Mouse (Mus musculus): ENCODE measurements around the gene Rpusd4. TPM values are rescaled to one million over a fixed set of nuclear protein-coding genes. Genes with fewer than 3 reads are reported as not detected.
A peak's percentile ranks its signal among the peaks of the same experiment; 100 is the strongest.

The Rpusd4 gene
- total RNA-seq, 2 experiments from 2014 or later: 6.7 to 7.4 TPM

DNA sequence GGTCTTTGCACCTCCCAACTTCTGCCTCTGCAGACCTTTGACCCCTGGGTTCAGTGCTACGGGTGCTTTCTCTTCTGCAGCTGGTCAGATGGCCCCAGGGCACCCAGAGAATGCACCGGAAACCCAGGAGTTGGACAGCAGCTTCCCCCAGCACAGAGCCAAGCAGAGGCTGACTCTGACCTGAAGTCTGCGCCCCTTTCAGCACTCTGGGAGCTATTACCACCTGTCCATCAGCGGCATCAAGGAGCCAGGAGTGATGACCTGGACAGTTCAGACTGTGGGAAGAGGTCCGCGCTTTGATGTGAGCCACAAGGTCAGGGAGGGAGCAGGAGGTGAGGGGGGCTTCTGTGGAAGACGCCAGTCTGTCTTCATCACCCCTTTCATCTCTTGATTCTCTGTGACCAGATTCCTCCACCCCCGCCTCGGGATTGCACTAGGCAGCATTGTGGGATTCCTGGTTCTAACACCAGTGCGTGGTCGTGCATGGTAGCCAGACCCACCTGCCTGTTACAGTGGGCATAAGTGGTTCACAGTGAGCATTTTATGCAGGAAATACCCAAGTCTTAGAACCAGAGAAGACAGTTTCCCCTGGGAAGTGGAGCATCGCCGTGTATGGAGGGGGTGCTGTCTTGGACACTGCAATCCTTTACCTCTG, 15.9 kb downstream of the Rpusd4 start:
- intact Hi-C loops (cut with DNase I): loop anchor here (1.0 to 2.0 kb wide), 2 partner anchors 241 to 255 kb away; no protein-coding TSS in a partner anchor
- no peak for DNase-seq

DNA sequence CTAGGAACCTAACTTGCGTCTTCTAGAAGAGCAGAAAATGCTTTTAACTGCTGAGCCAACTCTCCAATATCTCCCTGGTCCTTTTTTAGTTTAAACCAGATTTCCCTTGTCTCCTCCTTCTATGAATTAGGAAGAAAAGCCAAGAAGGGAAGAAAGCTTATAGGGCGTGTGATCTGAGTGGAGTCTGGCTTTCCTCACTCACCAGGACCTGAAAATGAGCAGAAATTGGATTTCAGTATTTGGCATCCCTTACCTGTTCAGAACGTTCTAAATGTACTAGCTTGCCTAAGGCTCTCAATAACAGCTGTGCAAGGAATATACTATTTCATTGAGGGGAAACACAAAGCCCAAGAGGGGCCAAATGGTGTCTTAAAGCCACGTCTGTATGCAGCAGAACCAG, 16.7 kb downstream of the Rpusd4 start:
- DNase-seq: no peak
- intact Hi-C loops (cut with DNase I): loop anchor here (2.0 kb wide), 1 partner anchor 254 kb away; no protein-coding TSS in a partner anchor

DNA sequence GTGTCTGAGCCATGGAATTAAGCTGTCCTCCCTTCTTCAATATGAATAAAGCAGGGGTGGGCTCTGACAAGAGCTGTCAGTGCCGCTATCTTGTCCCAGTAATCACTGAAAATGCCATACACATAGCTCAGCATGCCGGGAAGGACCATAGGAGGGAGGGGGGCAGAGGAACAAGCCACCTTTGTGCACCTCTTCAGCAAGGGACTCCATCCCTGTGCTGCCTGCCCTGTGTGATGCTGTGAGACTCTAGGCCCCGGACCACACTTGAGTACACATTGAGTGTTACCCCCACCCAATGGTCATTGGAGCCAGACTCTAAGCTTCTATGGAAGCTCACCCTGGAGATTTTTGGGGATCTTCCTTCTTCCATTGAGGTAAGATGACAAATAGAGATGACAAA, 18.7 kb downstream of the Rpusd4 start:
- intact Hi-C loops (cut with DNase I): no loop called here
- DNase-seq: no peak

DNA sequence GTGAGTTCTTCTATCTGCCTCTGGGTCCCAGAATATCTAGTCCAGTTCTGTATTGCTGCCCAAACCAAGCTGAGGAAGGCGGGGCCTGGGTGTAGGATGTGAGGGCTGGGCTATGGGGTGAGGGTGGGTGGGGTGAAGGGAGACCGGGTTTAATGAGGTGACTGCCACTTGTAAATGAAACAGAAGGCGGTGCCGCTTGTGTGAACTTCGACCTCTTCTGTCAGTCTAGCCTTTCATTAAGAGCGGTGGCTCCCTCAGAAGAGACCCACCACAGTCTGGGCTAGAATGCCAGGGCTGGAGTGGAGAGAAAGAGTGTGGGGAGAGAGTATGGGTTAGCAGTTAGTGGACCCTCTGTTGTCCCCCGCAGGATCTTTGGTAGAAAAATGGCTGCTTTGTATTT, 22.3 kb downstream of the Rpusd4 start:
- no peak for DNase-seq
- intact Hi-C loops (cut with DNase I): no loop called here

DNA sequence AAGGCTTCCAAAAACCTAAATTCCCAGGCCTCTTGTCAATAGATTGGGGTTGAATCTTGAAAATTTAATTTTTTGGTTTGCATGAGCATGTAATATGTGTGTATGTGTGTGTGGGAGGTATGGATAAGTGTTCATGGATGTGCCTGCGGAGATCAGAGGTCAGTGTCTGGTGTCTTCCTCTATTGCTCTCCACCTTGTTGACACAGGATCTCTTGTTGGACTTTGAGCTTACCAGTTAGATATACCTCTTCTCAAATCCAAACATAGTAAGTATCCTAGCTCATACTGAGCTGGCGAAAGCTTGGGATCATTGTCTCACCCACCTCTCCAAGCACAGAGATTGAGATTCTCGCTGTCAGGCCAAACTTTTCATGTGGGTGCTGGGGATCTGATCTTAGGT, 22.8 kb downstream of the Rpusd4 start:
- no peak for DNase-seq
- intact Hi-C loops (cut with DNase I): no loop called here

DNA sequence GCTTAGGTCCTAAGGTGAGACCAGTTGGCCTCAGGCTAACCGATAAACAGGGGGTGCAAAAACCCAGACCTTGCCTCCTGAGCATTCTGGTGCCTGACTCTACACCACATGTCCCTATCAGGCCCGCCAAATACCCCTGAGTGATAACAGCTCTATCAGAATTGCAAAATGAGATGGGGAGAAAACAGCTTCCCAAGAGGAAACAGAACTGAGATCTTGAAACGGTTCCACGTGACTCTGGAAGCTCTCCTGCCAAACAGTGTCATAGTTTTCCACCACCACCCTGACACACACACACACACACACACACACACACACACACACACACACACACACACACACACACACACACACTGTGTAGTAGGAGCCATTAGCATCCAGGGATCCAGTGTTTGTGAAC, 23.3 kb downstream of the Rpusd4 start:
- intact Hi-C loops (cut with DNase I): no loop called here
- no peak for DNase-seq

DNA sequence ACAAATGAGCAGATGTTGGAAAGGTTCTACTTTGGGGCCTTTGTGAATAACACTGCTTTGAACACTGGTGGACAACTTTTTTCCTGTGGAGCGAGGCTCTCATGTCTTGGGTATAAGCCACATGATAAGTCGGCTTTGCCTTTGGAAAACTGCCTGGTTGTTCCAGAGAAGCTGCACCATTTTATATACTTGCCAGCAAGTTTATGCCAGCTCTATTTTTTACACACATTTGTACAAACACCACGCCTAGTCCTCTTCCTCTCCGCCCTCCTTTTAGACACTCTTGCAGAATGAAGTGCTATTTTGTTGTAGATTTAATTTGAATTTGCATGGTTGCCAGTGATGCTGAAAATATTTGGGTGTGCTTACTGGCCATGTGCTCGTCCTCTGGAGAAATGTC, 25.8 kb downstream of the Rpusd4 start:
- intact Hi-C loops (cut with DNase I): no loop called here
- DNase-seq: no peak

DNA sequence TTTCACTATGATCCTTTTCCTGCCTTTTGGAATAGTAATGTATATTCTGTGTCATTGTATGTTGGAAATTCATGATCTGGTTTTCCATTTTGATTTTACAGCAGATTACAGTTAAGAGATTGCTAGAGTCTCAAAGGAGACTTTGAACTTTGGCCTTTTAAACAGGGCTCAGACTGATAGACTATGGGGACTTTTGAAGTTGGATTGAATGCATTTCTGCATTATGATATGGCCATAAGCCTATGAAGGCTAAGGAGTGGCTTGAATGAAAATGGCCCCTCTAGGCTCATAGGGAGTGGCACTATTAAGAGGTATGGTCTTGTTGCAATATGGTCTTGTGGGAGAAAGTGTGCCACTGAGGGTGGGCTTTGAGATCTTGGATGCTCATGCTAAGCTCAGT, 30.1 kb downstream of the Rpusd4 start:
- intact Hi-C loops (cut with DNase I): no loop called here
- no peak for DNase-seq

DNA sequence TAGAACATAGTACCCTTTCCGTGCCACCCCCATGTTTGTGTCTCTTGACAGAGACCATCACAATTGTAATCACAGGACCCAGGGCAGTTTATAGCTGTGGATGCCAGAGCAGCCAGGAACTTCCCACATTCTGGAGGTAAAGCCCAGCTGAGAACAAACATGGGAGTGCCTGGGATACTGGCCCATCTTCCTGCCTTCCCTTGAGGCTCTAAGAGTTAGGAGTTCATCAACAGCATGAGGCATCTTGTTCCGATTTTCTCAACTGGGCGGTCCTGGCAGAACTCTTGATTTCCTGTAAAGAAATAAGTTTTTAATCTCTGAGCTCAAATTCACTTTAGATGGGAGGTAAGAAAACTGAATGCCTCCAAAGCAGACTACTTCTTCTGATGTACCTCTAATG, 34.5 kb downstream of the Rpusd4 start:
- intact Hi-C loops (cut with DNase I): no loop called here
- peak in 1 of 2 experiments; percentile 33 for DNase-seq

DNA sequence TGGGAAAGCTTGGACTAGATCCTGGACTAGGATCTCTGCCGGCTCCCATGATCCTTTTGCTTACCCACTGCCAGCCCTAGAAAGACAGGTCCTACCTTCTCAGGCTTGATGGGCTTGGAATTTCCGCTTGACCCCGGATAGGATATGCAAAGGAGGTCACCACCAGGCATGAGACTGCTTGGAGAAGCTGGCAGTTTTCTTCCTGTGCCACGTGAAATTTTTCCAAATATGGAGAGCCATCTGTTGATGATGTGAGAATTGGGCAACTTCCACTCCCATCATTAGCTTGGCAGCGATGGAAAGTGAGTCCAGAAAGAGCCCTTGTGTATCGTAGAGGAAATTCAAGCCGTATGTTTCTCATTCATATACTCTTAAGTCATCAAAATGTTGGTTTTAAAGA, 39.8 kb downstream of the Rpusd4 start:
- DNase-seq: no peak
- intact Hi-C loops (cut with DNase I): no loop called here

DNA sequence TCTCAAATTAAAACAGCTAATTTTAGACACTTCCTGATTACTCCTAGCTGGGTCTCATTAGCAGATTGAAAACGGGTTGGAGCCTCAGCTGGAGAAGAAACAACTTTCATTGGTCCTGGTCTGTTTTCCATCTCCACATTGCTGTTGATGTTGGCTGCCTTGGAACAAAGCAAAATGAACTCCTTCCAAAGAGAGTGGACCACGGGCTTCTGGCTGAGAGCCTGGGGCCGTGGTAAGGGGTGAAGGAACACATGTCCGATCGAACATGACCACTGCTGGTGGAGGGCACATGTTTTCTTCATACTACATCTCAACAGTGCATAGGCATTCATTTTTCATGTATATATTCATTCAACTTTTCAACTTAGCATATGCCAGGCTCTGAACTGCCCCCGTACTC, 42.7 kb downstream of the Rpusd4 start:
- DNase-seq: no peak
- intact Hi-C loops (cut with DNase I): no loop called here

DNA sequence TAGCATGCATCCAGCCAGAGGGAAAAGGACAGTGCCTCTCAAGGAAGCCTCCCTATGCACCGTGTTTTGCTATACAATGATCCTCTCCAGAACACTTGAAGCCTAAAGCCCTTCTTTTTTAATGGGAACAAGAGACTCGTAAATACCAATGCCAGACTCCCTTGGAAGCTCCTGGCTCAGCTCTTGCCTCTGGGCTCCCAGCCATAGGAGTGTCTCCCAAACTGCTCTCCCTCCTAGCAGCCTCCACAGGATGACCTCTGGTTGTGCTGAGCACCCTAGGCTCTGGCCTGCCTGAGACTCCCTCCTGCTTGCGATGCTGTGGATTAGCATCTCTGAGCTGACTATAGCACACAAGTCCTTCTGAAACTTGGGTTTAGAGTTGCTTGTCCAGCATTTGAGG, 44.9 kb downstream of the Rpusd4 start:
- intact Hi-C loops (cut with DNase I): no loop called here
- peak; percentile 68 to 71 for DNase-seq

DNA sequence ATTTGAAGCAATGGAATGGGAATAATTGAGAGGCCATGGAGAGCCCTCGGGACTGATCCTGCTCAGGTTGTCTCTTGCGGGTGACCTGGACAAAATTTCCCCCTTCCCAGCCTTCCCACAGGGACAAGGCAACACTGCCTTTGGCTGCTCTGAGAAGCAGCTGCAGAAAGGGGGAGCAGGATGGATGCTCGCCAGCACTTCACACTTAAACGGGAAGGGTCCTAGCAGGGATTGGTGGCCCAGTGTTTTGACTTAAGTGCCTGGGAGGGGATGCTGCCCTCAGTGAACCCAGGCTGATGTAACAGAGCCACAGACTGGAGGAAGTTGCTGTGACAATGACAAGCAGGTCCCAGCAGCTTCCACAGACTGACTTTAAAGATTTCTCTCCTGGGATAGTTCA, 45.9 kb downstream of the Rpusd4 start:
- intact Hi-C loops (cut with DNase I): no loop called here
- no peak for DNase-seq

DNA sequence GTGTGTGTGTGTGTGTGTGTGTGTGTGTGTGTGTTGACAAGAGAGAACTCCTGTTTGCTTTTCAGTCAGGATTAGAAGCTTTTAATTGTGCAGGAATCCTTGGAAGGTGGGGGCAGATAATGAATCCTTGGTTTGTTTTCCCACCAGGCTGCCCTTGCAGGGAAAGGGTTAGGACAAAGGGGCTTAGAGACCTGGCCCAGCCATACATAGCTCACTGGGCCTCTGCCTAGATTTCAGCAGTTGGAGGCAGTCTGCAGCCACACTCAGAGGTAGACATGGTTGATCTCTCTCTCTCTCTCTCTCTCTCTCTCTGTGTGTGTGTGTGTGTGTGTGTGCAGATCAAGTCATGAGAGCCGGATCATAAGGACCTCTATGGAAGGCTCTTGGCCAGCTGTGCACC, 46.6 kb downstream of the Rpusd4 start:
- DNase-seq: no peak
- intact Hi-C loops (cut with DNase I): no loop called here

DNA sequence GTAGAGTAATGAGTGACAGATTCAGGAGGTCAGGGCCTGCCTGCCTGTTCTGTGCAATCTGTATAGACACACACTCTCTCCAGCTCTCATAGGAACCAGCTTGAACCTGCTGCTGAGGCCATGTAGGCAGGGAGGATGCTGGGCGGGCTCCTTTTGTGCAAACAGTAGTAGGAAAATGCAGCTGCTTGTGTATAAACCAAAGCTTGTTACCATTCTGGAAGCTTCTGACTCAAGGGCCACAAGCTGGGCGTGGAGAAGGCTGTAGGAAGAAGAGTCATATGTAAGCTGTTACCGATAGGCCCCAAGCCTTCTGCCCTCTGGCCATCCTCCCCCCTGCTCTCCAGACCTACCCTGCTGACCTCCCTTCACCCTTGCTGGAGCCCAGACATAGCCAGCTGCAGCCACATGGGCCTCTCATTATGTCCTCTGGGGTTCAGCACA, 49.1 kb downstream of the Rpusd4 start:
- no peak for DNase-seq
- intact Hi-C loops (cut with DNase I): no loop called here

DNA sequence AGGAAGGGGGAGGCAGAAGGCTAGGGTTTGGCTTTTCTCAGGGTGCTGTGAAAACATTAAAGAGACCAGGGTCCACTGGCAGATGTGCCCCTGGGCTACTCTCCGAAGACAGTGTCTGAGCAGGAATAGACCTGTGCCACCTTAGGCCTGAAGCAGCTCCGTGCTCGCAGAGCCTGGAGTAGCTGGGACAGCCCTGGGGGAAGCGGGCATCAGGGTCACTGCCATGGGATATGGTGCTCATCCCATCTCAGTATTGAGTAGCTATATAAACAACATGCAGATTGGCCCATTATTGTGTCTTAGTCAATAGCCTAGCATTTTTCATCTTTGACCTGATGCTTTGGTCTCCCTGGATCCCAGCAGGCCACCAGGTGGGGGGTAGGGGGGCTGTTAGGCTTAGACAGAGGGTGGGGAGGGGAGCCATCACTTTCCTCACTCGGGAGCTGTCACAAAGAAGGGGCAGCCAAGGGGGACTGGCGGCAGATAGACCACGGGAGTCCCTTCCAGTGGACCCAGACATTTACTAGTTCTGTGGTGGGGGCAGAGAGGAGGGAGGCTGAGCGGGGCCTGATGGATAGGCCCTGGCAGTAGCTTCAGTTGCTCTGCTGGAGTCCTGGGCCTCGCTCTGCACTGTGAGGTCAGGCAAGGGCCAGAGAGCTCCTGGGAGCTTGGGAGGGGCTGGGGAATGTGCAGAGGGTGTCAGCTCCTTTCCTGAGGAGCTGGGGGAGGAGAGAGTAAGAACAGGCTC, 49.7 kb downstream of the Rpusd4 start:
- no peak for DNase-seq
- intact Hi-C loops (cut with DNase I): no loop called here

DNA sequence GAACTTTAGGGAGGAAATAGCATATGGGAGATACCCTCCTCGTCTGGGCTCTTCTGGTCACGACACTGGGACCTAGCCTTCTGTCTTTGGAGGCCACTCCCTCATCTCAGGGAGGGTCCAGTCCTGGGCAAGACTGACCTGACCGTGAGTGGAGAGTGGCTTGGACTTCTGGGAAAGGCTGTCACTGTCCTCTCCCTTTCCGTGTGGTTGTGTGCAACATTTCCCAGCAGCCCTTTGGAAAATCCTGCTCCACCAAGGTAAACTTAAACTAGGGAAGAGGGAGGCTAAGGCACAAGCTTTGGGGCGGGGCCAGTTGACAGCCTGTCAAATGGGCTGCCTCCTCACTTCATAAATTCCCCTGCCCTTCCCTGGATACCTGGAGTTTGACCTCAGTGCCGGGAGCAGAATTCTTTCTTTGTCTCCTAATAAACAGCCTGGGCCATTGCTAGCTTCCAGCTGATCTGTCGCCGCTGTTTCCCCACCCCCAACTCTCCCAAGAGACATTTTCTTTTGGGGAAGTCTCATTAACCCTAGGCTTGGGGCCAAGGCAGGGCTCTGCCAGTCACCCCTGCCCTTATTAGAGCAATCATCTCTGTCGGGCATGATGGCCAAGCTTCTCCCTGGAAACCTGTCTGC, 51.0 kb downstream of the Rpusd4 start:
- no peak for DNase-seq
- intact Hi-C loops (cut with DNase I): no loop called here

DNA sequence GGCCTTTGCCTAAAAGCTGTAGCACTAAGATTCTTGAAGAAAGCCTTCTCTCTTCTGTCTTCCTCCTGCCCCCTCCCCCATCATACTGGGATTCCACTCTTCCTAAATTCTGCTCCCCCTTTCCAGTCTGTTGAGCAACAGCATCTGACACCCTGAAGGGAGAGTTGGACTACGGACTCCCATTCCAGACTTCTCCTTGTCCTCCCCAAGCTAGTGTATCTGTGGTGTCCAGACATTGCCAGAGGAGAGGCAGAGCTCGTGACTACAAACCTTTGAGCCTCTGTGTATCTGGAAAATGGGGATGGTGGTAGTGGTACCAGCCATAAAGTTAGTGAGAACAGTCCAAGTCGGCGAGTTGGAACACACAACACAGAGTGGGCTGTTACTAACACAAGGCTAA, 52.6 kb downstream of the Rpusd4 start:
- DNase-seq: no peak

DNA sequence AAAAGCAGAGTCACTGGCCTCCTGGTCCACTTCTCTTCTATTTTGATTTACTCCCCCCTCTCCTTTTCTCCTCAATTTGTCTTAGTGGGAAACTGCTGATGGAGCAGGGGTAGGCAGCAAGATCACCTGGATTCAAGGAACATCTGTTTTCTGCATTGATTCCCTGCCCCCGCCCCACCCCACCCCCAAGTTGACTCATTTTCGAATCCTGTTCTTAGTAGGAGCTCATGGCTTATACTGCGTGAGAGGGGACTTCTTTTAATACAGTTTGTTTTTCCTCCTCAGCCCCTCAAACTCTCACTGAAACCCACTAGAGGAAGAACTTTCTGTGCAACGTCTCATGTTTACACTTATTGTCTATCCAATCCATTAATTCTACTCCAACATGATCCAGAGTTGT, 56.3 kb downstream of the Rpusd4 start:
- intact Hi-C loops (cut with DNase I): no loop called here
- no peak for DNase-seq

More for the DNA sequence above, 52.6 kb downstream of the Rpusd4 start:
- intact Hi-C loops (cut with DNase I): no loop called here

DNA sequence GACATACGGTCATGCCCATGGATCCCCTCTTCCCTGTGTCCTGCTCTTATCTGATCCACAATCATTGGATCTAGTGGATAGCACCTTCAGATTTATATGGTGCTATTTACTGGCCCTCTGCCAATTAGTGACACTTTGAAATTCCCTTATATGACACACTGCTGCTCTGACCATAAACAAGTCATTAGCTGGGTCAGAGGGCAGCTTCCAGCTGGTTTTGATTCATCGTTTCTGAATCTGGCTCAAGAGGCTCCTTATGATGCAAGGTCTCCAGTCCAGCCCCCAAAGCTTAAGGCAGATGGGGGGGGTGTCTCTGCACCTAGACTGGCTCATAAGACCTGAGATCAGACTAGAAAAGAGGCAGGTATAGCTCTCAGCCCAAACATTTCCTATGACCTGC, 56.9 kb downstream of the Rpusd4 start:
- no peak for DNase-seq
- intact Hi-C loops (cut with DNase I): no loop called here

DNA sequence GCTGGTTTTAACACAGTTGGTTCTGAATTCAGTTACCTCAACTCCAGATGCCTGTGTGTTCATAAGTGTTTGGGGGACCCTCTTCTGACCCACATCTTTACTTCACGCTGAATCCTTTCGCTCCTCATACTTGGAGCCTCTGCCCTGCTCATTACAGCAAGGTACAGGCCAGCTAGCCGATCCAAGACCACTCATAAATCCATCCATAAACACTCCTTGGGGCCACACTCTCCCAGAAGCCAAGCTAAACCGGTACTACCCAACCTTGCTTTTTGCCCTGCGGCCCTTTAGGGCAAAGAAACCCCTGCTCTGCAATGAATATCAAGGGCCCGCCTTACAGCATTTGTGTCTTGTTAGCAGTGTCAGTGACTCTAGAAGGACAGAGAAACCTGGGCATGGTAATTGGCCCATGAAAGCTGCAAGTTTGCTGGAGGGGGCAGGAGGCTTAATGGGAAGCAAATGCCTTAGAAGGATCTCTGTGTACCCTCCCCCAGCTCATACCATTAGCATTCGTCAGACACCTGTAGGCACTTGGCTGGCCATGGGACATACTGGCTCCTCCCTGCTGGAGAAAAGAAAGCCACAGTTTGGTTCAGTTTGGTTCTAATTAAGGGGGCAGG, 59.1 kb downstream of the Rpusd4 start:
- DNase-seq: no peak
- intact Hi-C loops (cut with DNase I): no loop called here
